Mouse (Mus musculus) myocyte (in vitro differentiated cells): ENCODE results near the gene Stoml3.

Experiments
- CEBPB ChIP-seq: IDR thresholded peaks from 2 replicates; pipeline ENCODE4 v1.6.1; 2011; ENCODE audit warnings: mild to moderate bottlenecking, moderate library complexity; ENCODE audit not compliant: poor library complexity, insufficient read depth, severe bottlenecking
- E2F4 ChIP-seq: IDR thresholded peaks from one replicate; pipeline ENCODE4 v1.6.1; 2011; ENCODE audit warnings: mild to moderate bottlenecking, control low read depth, moderate library complexity; ENCODE audit not compliant: insufficient read depth
- MAX ChIP-seq: IDR thresholded peaks from one replicate; pipeline ENCODE4 v1.6.1; 2011; ENCODE audit warnings: low read depth, mild to moderate bottlenecking, control low read depth
- MYOD1 ChIP-seq, 3 experiments: IDR thresholded peaks; one replicate each; pipeline ENCODE4 v1.6.1; 2011; ENCODE audit warnings: control low read depth in 2 of 3, low read depth in 2 of 3, mild to moderate bottlenecking in 2 of 3, moderate library complexity in 1 of 3; ENCODE audit not compliant: insufficient read length in 2 of 3, control insufficient read depth in 1 of 3
- MYOG ChIP-seq, 3 experiments: IDR thresholded peaks; one replicate each; pipeline ENCODE4 v1.6.1; 2011; ENCODE audit warnings: control low read depth in 2 of 3, low read depth in 2 of 3, mild to moderate bottlenecking in 2 of 3; ENCODE audit not compliant: insufficient read length in 2 of 3, control insufficient read depth in 1 of 3, insufficient read depth in 1 of 3
- POLR2A ChIP-seq: IDR thresholded peaks from one replicate; pipeline ENCODE4 v1.6.1; 2011; ENCODE audit warnings: low read depth, mild to moderate bottlenecking, control low read depth, moderate library complexity; ENCODE audit not compliant: insufficient read length
- POLR2AphosphoS2 ChIP-seq: IDR thresholded peaks from one replicate; pipeline ENCODE4 v1.6.1; 2011; ENCODE audit warnings: low read depth, control low read depth; ENCODE audit not compliant: insufficient read length
- USF1 ChIP-seq: IDR thresholded peaks from one replicate; pipeline ENCODE4 v1.6.1; 2011; ENCODE audit warnings: low read depth, mild to moderate bottlenecking, control low read depth, moderate library complexity

DNA sequence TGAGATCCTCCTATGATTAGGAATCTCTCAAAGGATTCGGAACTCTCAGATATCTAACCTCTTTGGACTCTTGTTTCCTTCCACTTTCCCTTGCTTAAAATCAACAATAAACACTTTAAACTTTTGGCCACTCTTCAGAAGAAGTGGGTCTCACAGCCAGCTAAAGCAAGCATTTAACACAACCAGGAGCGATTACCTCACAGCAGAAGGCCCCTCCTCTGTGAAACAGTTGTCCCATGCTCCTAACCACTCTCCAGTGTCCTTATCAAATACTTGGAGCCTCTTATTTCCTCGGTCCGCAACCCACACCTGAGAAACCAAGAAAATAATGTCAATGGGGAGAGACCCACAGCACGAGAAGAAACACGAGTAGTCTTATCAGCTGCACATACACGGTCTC, 35.1 kb upstream of the Stoml3 start:
- no peak for TF ChIP-seq MAX
- TF ChIP-seq CEBPB, result no peak
- no peak for TF ChIP-seq POLR2A
- no peak for TF ChIP-seq POLR2AphosphoS2
- no peak for TF ChIP-seq E2F4
- no peak for TF ChIP-seq USF1
- TF ChIP-seq MYOG (IDR thresholded peaks at IDR 0.05; ENCODE audit: control insufficient read depth in 1 of 3, insufficient read depth in 1 of 3, insufficient read length in 2 of 3, low read depth in 2 of 3), result no peak
- no peak for TF ChIP-seq MYOD1 (IDR thresholded peaks at IDR 0.05; ENCODE audit: control insufficient read depth in 1 of 3, insufficient read length in 2 of 3, low read depth in 2 of 3)
